Mouse (Mus musculus) forebrain, embryonic 16.5 days (tissue): ENCODE measurements at regions not wholly inside any gene's neighbourhood (a gene's known extent, or its start where the extent isn't known, plus 50 kb on each side); places are given as distances from the start of the nearest gene placed in this dataset.
"Not testable (repeated sequence)": the region's sequence is repeated elsewhere in the genome, so short reads cannot be mapped to it uniquely, and the experiment has no call there.

ENCODE experiments used
- ATAC-seq: fragments of 200-750 bp; cut with Nextera tagmentation; 2 replicates; pipeline ENCODE4 v1.8.0; 2017; ENCODE audit warnings: mild to moderate bottlenecking, moderate library complexity
- H3K27ac ChIP-seq: fragments of 300-500 bp; sonication (generic); 2 replicates; pipeline ENCODE4 v1.5.1; 2014; ENCODE audit warnings: low read length, control low read depth
- H3K27me3 ChIP-seq: fragments of 300-500 bp; sonication (generic); replicated peaks from 2 replicates; pipeline ENCODE4 v1.6.1; 2014; ENCODE audit warnings: low read length; ENCODE audit not compliant: control insufficient read depth, insufficient read depth
- H3K36me3 ChIP-seq: fragments of 300-500 bp; sonication (generic); 2 replicates; pipeline ENCODE4 v1.6.1; 2014; ENCODE audit not compliant: control insufficient read depth, insufficient read depth
- H3K4me1 ChIP-seq: fragments of 300-500 bp; sonication (generic); replicated peaks from 2 replicates; pipeline ENCODE4 v1.6.1; 2014; ENCODE audit warnings: low read length; ENCODE audit not compliant: control insufficient read depth, insufficient read depth
- H3K4me2 ChIP-seq: fragments of 300-500 bp; sonication (generic); 2 replicates; pipeline ENCODE4 v1.6.1; 2014; ENCODE audit warnings: mild to moderate bottlenecking, low read length, control low read depth
- H3K4me3 ChIP-seq: fragments of 300-500 bp; sonication (generic); replicated peaks from 2 replicates; pipeline ENCODE4 v1.5.1; 2014; ENCODE audit warnings: mild to moderate bottlenecking, low read length, control low read depth
- H3K9ac ChIP-seq: fragments of 300-500 bp; sonication (generic); replicated peaks from 2 replicates; pipeline ENCODE4 v1.6.1; 2014; ENCODE audit warnings: low read depth, low read length, control low read depth
- H3K9me3 ChIP-seq: fragments of 300-500 bp; sonication (generic); 2 replicates; pipeline ENCODE4 v1.6.1; 2016; ENCODE audit warnings: low read length; ENCODE audit not compliant: control insufficient read depth
- WGBS: fragments of 180-500 bp; shearing (Covaris S2); extraction: QIAGEN DNeasy Blood & Tissue Kit; methylation state at CpG from one replicate; pipeline ENCODE4 v1.1.7; 2014; 5-methylcytosine and 5-hydroxymethylcytosine counted together

GRCm38 (mm10) chrX:70606349-70606748 lies 129.4 kb upstream of the Tmem185a start:
- no peaks in the 10 kb centered on the region for H3K9me3 ChIP-seq
- no peaks in the 10 kb centered on the region for H3K36me3 ChIP-seq
- WGBS = 43% methylated on average over 1 of the region's 1 CpGs
- H3K27ac ChIP-seq = no peak overlapping the region
- no peak overlapping the region for H3K9ac ChIP-seq
- no peak overlapping the region for H3K4me3 ChIP-seq
- no peak overlapping the region for H3K4me2 ChIP-seq
- ATAC-seq = peak; percentile 55; the same call in 1 of the 2 replicates
- H3K4me1 ChIP-seq = no peaks in the 10 kb centered on the region
- H3K27me3 ChIP-seq = no peaks in the 10 kb centered on the region

GRCm38 (mm10) chrX:70582344-70582743 lies 105.4 kb upstream of the Tmem185a start:
- not testable (repeated sequence) for H3K4me1 ChIP-seq, H3K9ac ChIP-seq, H3K27ac ChIP-seq, H3K27me3 ChIP-seq, H3K4me2 ChIP-seq, H3K9me3 ChIP-seq, H3K36me3 ChIP-seq, H3K4me3 ChIP-seq
- 34% methylated on average over 2 of the region's 2 CpGs for WGBS
- peak; percentile 62; the same call in 1 of the 2 replicates for ATAC-seq

- H3K27ac ChIP-seq = no peak overlapping the region
- WGBS = 74% methylated on average over 1 of the region's 1 CpGs
Measured at GRCm38 (mm10) chrX:70580171-70580570, 103.2 kb upstream of the Tmem185a start.

GRCm38 (mm10) chrX:70574243-70574642 lies 97.3 kb upstream of the Tmem185a start:
- not testable (repeated sequence) for H3K9me3 ChIP-seq, H3K4me1 ChIP-seq, H3K9ac ChIP-seq, H3K36me3 ChIP-seq, H3K4me2 ChIP-seq, H3K27me3 ChIP-seq, H3K4me3 ChIP-seq, ATAC-seq, H3K27ac ChIP-seq
- WGBS = 55% methylated on average over 1 of the region's 6 CpGs

More at GRCm38 (mm10) chrX:70580171-70580570, 103.2 kb upstream of the Tmem185a start:
- Histone ChIP-seq H3K4me2 (no peak overlapping the region), H3K9me3 (no peaks in the 10 kb centered on the region), H3K4me3 (no peak overlapping the region), H3K4me1 (no peaks in the 10 kb centered on the region), H3K36me3 (no peaks in the 10 kb centered on the region), H3K9ac (no peak overlapping the region), H3K27me3 (no peaks in the 10 kb centered on the region)
- ATAC-seq = no peak

- not testable (repeated sequence) for H3K9ac ChIP-seq, H3K27ac ChIP-seq, H3K9me3 ChIP-seq, H3K4me1 ChIP-seq, H3K36me3 ChIP-seq, H3K27me3 ChIP-seq, H3K4me3 ChIP-seq, H3K4me2 ChIP-seq, ATAC-seq
- WGBS = 76% methylated on average over 3 of the region's 4 CpGs
Measured at GRCm38 (mm10) chrX:70570586-70570985, 93.6 kb upstream of the Tmem185a start.

- not testable (repeated sequence) for H3K27ac ChIP-seq, H3K4me3 ChIP-seq, H3K27me3 ChIP-seq, H3K9me3 ChIP-seq, H3K36me3 ChIP-seq, H3K4me2 ChIP-seq, H3K9ac ChIP-seq, H3K4me1 ChIP-seq
- 49% methylated on average over 5 of the region's 6 CpGs for WGBS
- ATAC-seq = peak; percentile 88
Measured at GRCm38 (mm10) chrX:70569339-70569979, 92.5 kb upstream of the Tmem185a start.
